Mouse (Mus musculus): ENCODE results near the gene Senp7.

GRCm38 (mm10) chr16:56186863-56187262 lies 138.7 kb downstream of the Senp7 start:
- TF ChIP-seq POLR2A (IDR thresholded peaks at IDR 0.05; ENCODE audit: insufficient read depth, low read depth, low read length) (no peak), CTCF (IDR thresholded peaks at IDR 0.05; ENCODE audit: insufficient read depth, low read depth, low read length) (no peak)
